Mouse (Mus musculus) spleen, adult 2 months (tissue): ENCODE results near the gene Ankfn1. TPM values are rescaled to one million over a fixed set of nuclear protein-coding genes. Genes with fewer than 3 reads are reported as not detected.

Source experiments
- DNase-seq, 2 experiments: peaks; one replicate each; pipeline versions ENCODE4 v3.0.0 to v3.0.0-alpha.2; 2012 to 2021; ENCODE audit warnings: low spot score in 2 of 2, low read depth in 1 of 2
- H3K27ac ChIP-seq: fragments of 200-500 bp; 2 replicates; pipeline ENCODE4 v1.5.1; 2012; ENCODE audit warnings: low read length, inconsistent platforms; ENCODE audit not compliant: insufficient read depth
- H3K27me3 ChIP-seq: fragments of 200-500 bp; 2 replicates; pipeline ENCODE4 v1.6.1; 2012; ENCODE audit warnings: mild to moderate bottlenecking, moderate library complexity, low read length, inconsistent platforms; ENCODE audit not compliant: control insufficient read depth, insufficient read depth
- H3K36me3 ChIP-seq: fragments of 200-500 bp; 2 replicates; pipeline ENCODE4 v1.6.1; 2012; ENCODE audit warnings: mild to moderate bottlenecking, low read length, inconsistent platforms; ENCODE audit not compliant: control insufficient read depth, insufficient read depth
- H3K4me1 ChIP-seq: fragments of 200-500 bp; 2 replicates; pipeline ENCODE4 v1.6.1; 2011; ENCODE audit warnings: inconsistent platforms; ENCODE audit not compliant: control insufficient read depth, insufficient read depth, insufficient read length
- H3K4me3 ChIP-seq: fragments of 200-500 bp; 2 replicates; pipeline ENCODE4 v1.5.1; 2011; ENCODE audit warnings: mild to moderate bottlenecking, inconsistent platforms; ENCODE audit not compliant: insufficient read depth, insufficient read length; ENCODE audit errors: extremely low read depth
- CTCF ChIP-seq: fragments of 200-500 bp; IDR thresholded peaks from 2 replicates; pipeline ENCODE4 v1.5.1; 2011; ENCODE audit warnings: mild to moderate bottlenecking, inconsistent platforms; ENCODE audit not compliant: insufficient read depth, insufficient read length, insufficient replicate concordance; ENCODE audit errors: extremely low read depth
- POLR2A ChIP-seq: fragments of 200-500 bp; IDR thresholded peaks from 2 replicates; pipeline ENCODE4 v1.6.1; 2011; ENCODE audit warnings: low read depth, low read length, inconsistent platforms
- WGBS: fragments of 180-500 bp; shearing (Covaris S2); methylation state at CpG from one replicate; pipeline ENCODE4 v1.1.7; 2018; 5-methylcytosine and 5-hydroxymethylcytosine counted together
- polyA plus RNA-seq: library from polyadenylated mRNA; depleted of rRNA; stranded (reverse); fragments of >200 nt; gene quantifications from 2 replicates; pipeline ENCODE4 v1.2.3, GENCODE M21; 2012

Ankfn1 gene
- polyA plus RNA-seq, 1 experiment, result not detected

- no peaks in the 10 kb centered on the region for H3K27me3 ChIP-seq
- no peak overlapping the region for H3K4me3 ChIP-seq
- no peaks in the 10 kb centered on the region for H3K36me3 ChIP-seq
- TF ChIP-seq CTCF (no peak), POLR2A (no peak)
- 84% methylated on average over 11 of the region's 11 CpGs for WGBS
- H3K4me1 ChIP-seq, result no peaks in the 10 kb centered on the region
- DNase-seq, result no peak
- H3K27ac ChIP-seq, result no peak overlapping the region
These were observed 356.6 kb downstream of the Ankfn1 start for GRCm38 (mm10) chr11:89420767-89421438.

DNA sequence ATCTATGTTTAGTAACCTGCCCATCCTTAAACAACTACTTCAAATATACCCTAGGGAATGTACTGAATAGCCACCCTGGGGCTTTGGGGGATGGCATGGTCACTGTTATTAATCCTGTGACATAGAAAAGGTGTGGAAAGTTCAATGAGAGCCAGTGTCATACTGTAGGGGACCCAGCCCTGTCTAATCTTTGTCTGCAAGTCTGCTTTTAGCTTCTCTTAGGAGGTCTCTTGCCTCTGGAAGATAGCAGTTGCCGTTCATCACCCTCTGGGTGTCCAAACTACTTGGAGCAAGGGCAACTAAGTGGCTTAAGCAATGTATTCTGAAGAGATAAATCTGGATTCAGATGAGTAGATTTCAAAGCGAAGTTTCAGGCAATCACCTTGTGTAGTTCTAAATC lies 357.6 kb downstream of the Ankfn1 start:
- TF ChIP-seq POLR2A (no peak), CTCF (no peak)
- Histone ChIP-seq H3K36me3 (no peaks in the 10 kb centered on the region), H3K27me3 (no peaks in the 10 kb centered on the region), H3K4me1 (no peaks in the 10 kb centered on the region), H3K27ac (no peak overlapping the region), H3K4me3 (no peak overlapping the region)
- DNase-seq, result no peak
- 88% methylated on average over 2 of the region's 2 CpGs for WGBS

GRCm38 (mm10) chr11:89418644-89419043 lies 358.8 kb downstream of the Ankfn1 start:
- Histone ChIP-seq H3K27me3 (no peaks in the 10 kb centered on the region), H3K36me3 (no peaks in the 10 kb centered on the region), H3K4me1 (no peaks in the 10 kb centered on the region), H3K27ac (no peak overlapping the region), H3K4me3 (no peak overlapping the region)
- 89% methylated on average over 12 of the region's 12 CpGs for WGBS
- no peak for TF ChIP-seq CTCF
- TF ChIP-seq POLR2A, result no peak
- DNase-seq, result no peak

GRCm38 (mm10) chr11:89416769-89417168 lies 360.7 kb downstream of the Ankfn1 start:
- WGBS, result 73% methylated on average over 6 of the region's 6 CpGs
- H3K4me1 ChIP-seq, result no peaks in the 10 kb centered on the region
- no peak for TF ChIP-seq POLR2A
- TF ChIP-seq CTCF, result no peak
- DNase-seq, result no peak
- H3K4me3 ChIP-seq, result no peak overlapping the region
- no peaks in the 10 kb centered on the region for H3K27me3 ChIP-seq
- no peaks in the 10 kb centered on the region for H3K36me3 ChIP-seq
- no peak overlapping the region for H3K27ac ChIP-seq

GRCm38 (mm10) chr11:89408774-89409173 lies 368.7 kb downstream of the Ankfn1 start:
- Histone ChIP-seq H3K4me3 (no peak overlapping the region), H3K4me1 (no peaks in the 10 kb centered on the region), H3K27ac (no peak overlapping the region), H3K27me3 (no peaks in the 10 kb centered on the region), H3K36me3 (no peaks in the 10 kb centered on the region)
- TF ChIP-seq CTCF (no peak), POLR2A (no peak)
- no peak for DNase-seq
- 91% methylated on average over 6 of the region's 6 CpGs for WGBS

GRCm38 (mm10) chr11:89404489-89404888 lies 373.0 kb downstream of the Ankfn1 start:
- Histone ChIP-seq H3K4me3 (no peak overlapping the region), H3K4me1 (no peaks in the 10 kb centered on the region), H3K27ac (no peak overlapping the region), H3K36me3 (no peaks in the 10 kb centered on the region), H3K27me3 (no peaks in the 10 kb centered on the region)
- no peak for DNase-seq
- 86% methylated on average over 1 of the region's 1 CpGs for WGBS
- TF ChIP-seq CTCF (no peak), POLR2A (no peak)

- whole genome bisulfite sequencing, result 95% methylated on average over 14 of the region's 14 CpGs
- TF ChIP-seq POLR2A (no peak), CTCF (no peak)
- H3K27me3 ChIP-seq, result no peaks in the 10 kb centered on the region
- H3K36me3 ChIP-seq, result no peaks in the 10 kb centered on the region
- no peak overlapping the region for H3K27ac ChIP-seq
- H3K4me1 ChIP-seq, result no peaks in the 10 kb centered on the region
- H3K4me3 ChIP-seq, result no peak overlapping the region
- no peak for DNase-seq
These were observed 374.0 kb downstream of the Ankfn1 start for GRCm38 (mm10) chr11:89403436-89403835.
